Comparison of ENCODE assay signal across 9 mouse cellular contexts in the genomic region with DNA sequence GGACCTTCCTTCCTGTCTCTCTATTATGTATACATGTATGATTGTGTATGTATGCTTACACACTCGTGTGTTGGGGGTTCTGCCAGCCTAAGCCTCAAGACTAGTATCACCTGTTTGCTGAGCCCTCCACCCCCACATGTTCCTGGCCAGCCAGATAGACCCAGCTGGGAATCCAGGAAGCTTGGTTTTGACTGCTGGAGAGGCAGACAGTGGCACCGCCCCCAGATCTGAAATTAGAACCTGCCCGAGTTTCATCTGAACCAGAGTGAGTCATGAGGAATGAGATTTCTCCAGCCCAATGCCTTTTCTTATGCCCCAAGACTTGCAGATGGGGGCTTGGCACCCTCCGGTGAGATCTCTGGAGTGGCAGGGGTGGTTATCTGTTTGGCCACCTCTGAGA.
A peak's percentile ranks its signal among the peaks of the same experiment; 100 is the strongest.
DNase-seq lines count a peak whose midpoint lies in the region; TF ChIP-seq lines count a peak whose summit lies in the region.
"Had no signal": no experiment of that assay in that cellular context is flagged by ENCODE, and none has a peak within 500 bp of the region (broad histone marks: within the 10 kb centered on the region; RNA-seq: fewer than 3 reads in every experiment).

No protein-coding gene starts in this region.

- peak; percentile 73 for DNase-seq in left cerebral cortex, adult 11 months (ENCODE audit: low spot score)
- DNase-seq in left cerebral cortex, postnatal 4 days = no peak
- peak; percentile 41 to 61 for DNase-seq in frontal cortex, postnatal 10 days (ENCODE audit: low spot score in 2 of 2)
- DNase-seq in layer of hippocampus, adult 9-11 months = peak; percentile 66
- peak; percentile 75 for DNase-seq in right cerebral cortex, postnatal 25 days
- DNase-seq in liver = no peak
- DNase-seq in lung, adult 2 months = no peak

- H3K4me1 ChIP-seq in lung, adult 2 months (ENCODE audit: control insufficient read depth, insufficient read depth, low read length) = no peaks in the 10 kb centered on the region
- H3K4me1 ChIP-seq: lung, embryonic 15.5 days had no signal

- no peak for TF ChIP-seq CTCF in lung, adult 2 months (IDR thresholded peaks at IDR 0.05; ENCODE audit: insufficient read depth, low read length)

- WGBS in lung, adult 2 months = 58% methylated on average over 4 of the region's 4 CpGs

- TF ChIP-seq POLR2A in lung, adult 2 months (IDR thresholded peaks at IDR 0.05; ENCODE audit: borderline replicate concordance, extremely low read depth, low read depth, low read length) = no peak

- H3K4me3 ChIP-seq in lung, adult 2 months (replicated peaks; ENCODE audit: extremely low read depth, low read depth, low read length) = no peak overlapping the region
- H3K4me3 ChIP-seq: embryonic facial prominence, embryonic 15.5 days; lung, embryonic 15.5 days had no signal

- intact Hi-C loops in left cerebral cortex, postnatal 4 days (cut with DNase I) = no loop called here

Comparison
In these comparisons a context has a peak if more than half of its experiments do, and no peak if none do; other contexts are left out.
1. DNase-seq: peak in left cerebral cortex, adult 11 months (single experiment), frontal cortex, postnatal 10 days (2 of 2), layer of hippocampus, adult 9-11 months (single experiment) and right cerebral cortex, postnatal 25 days (single experiment); none in left cerebral cortex, postnatal 4 days (single experiment), liver (single experiment) and lung, adult 2 months (single experiment).